8 mouse cellular contexts compared by ENCODE assay signal in genomic region chr4:126532827-126533728, GRCm38 (mm10). TPM values are rescaled to one million over a fixed set of nuclear protein-coding genes. Genes with fewer than 3 reads are reported as not detected.
DNase-seq lines count a peak whose midpoint lies in the region; ATAC-seq and TF ChIP-seq lines count a peak whose summit lies in the region.

Gene Ago4, minus strand, starts transcription at chr4:126533472.

- no peak within 1 kb of the TSS; the same call in 1 of the 2 replicates for H3K27ac ChIP-seq in cortical plate, adult 2 months (ENCODE audit: insufficient read depth, low read length)
- peak within 1 kb of the TSS; percentile 86 for H3K27ac ChIP-seq in hindbrain, embryonic 16.5 days (ENCODE audit: low read depth, low read length)

- H3K4me2 ChIP-seq in hindbrain, embryonic 16.5 days (ENCODE audit: low read length), result peak within 1 kb of the TSS; percentile 86

- peak within 1 kb of the TSS; percentile 51 for H3K4me3 ChIP-seq in cortical plate, adult 2 months (ENCODE audit: insufficient read depth, low read length)
- H3K4me3 ChIP-seq in hindbrain, embryonic 16.5 days (ENCODE audit: low read length), result peak within 1 kb of the TSS; percentile 93

- H3K9ac ChIP-seq in hindbrain, embryonic 16.5 days (ENCODE audit: low read depth, low read length), result peak within 1 kb of the TSS; percentile 96

- peak; percentile 28 for DNase-seq in CD4-positive, CD25-positive, alpha-beta regulatory T cell, adult 2 months (ENCODE audit: low read depth, low spot score)
- peak; percentile 70 for DNase-seq in gastrocnemius, postnatal 10 days
- peak; percentile 42 to 43 for DNase-seq in left cerebral cortex, postnatal 25 days (ENCODE audit: low spot score in 2 of 2)
- peak; percentile 33 to 44 for DNase-seq in right cerebral cortex, adult 2 months (ENCODE audit: low spot score in 2 of 2)

- peaks cover 1% of the 10 kb centered on the region; the same call in 1 of the 2 replicates for H3K4me1 ChIP-seq in cortical plate, adult 2 months (ENCODE audit: control insufficient read depth, insufficient read depth, low read length)
- H3K4me1 ChIP-seq in hindbrain, embryonic 16.5 days (ENCODE audit: control insufficient read depth, insufficient read depth, low read depth, low read length), result peaks cover 13% of the 10 kb centered on the region

- TF ChIP-seq CTCF in cortical plate, adult 2 months (IDR thresholded peaks at IDR 0.05; ENCODE audit: extremely low read depth, insufficient read depth, low read length), result no peak

- intact Hi-C loops in left cerebral cortex, postnatal 25 days (cut with DNase I), result loop anchor here (1.0 kb wide), 1 partner anchor 65 kb away; the partner anchor contains the start of gene Ago1

- H3K36me3 ChIP-seq in hindbrain, embryonic 16.5 days (ENCODE audit: control insufficient read depth, insufficient read depth, low read length), result no peaks in the 10 kb centered on the region

- peak; percentile 54; the same call in 1 of the 2 replicates for TF ChIP-seq POLR2A in cortical plate, adult 2 months (IDR thresholded peaks at IDR 0.05; ENCODE audit: extremely low read depth, insufficient read depth, low read length)

- WGBS in hindbrain, embryonic 16.5 days, result under 1% methylated on average over 82 of the region's 120 CpGs

- H3K27me3 ChIP-seq in hindbrain, embryonic 16.5 days (replicated peaks; ENCODE audit: control insufficient read depth, insufficient read depth, low read length), result no peaks in the 10 kb centered on the region

- ATAC-seq in CD4-positive, CD25-positive, alpha-beta regulatory T cell, adult 4 months, result no peak
- ATAC-seq in hindbrain, embryonic 16.5 days, result peak; percentile 93
- ATAC-seq in megakaryocyte, adult 5-6 weeks (ENCODE audit: poor library complexity, severe bottlenecking), result peak; percentile 67

- H3K9me3 ChIP-seq in hindbrain, embryonic 16.5 days (ENCODE audit: control insufficient read depth, low read length), result no peaks in the 10 kb centered on the region

RNA-seq across cellular contexts. Expression of gene Ago4, which starts in this region (rescaled TPM):
- under 1 TPM in 1 of 2 experiments, not detected in 1; 0.09 TPM for polyA plus RNA-seq in CD4-positive, CD25-positive, alpha-beta regulatory T cell, adult 4 months (2017; shearing (Covaris generic))
- polyA plus RNA-seq in cortical plate, adult 2 months (2012; rRNA removed), result 5.6 and 6.5 TPM in 2 replicates
- 1 to 10 TPM; 1.9 to 2.2 TPM for total RNA-seq in gastrocnemius, postnatal 10 days (2021)
- polyA plus RNA-seq in hindbrain, embryonic 16.5 days (2015; fragmentation: Nextera tagmentation; extraction: Ambion mirVana), result 6.0 and 6.7 TPM in 2 replicates
- 1 to 10 TPM; 5.9 to 8.4 TPM for total RNA-seq in left cerebral cortex, postnatal 25 days (2021)
- total RNA-seq in megakaryocyte, adult 5-6 weeks (2015), result 2.9 and 4.0 TPM in 2 replicates
- total RNA-seq in megakaryocyte, adult 5-6 weeks (2017), result 5.3 and 6.2 TPM in 2 replicates
